Mouse (Mus musculus): ENCODE data around the gene Ackr4. TPM values are rescaled to one million over a fixed set of nuclear protein-coding genes. Genes with fewer than 3 reads are reported as not detected.

Gene Ackr4
- polyA plus RNA-seq, 1 experiment from 2014 or later, result 0.46 TPM

- Histone ChIP-seq H3K27ac (no peak overlapping the region), H3K4me3 (no peak overlapping the region), H3K9me3 (no peaks in the 10 kb centered on the region), H3K36me3 (replicated peaks) (no peaks in the 10 kb centered on the region), H3K4me1 (peaks cover 16% of the 10 kb centered on the region), H3K27me3 (ENCODE audit: poor library complexity, severe bottlenecking) (no peaks in the 10 kb centered on the region)
- 26% methylated on average over 6 of the region's 6 CpGs for WGBS
- DNase-seq (ENCODE audit: extremely low spot score, low spot score), result no peak
Observed at GRCm38 (mm10) chr9:104102301-104102700, 24.4 kb downstream of the Ackr4 start.

DNA sequence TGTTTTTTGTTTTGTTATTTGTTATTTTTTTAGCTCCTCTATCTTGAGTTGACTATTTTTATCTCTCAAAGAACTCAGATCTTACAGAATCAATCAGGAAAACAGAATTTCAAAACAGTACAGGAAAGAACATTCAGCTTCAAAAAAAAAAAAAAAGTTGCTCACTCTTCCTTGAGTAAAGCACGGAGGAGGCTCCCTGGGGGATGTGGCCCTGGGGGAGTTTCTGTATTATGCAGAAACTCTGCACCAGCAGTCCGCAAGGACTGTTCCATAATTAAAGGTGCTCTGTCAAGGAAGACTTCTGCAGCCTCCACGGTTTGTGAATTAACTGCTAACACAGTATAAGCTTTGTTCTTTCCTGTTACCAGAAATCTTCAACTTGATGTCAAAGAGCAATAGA is 25.3 kb downstream of the Ackr4 start:
- Histone ChIP-seq H3K4me3 (no peak overlapping the region), H3K9me3 (no peaks in the 10 kb centered on the region), H3K36me3 (replicated peaks) (no peaks in the 10 kb centered on the region), H3K27me3 (ENCODE audit: poor library complexity, severe bottlenecking) (no peaks in the 10 kb centered on the region), H3K4me1 (peaks cover 16% of the 10 kb centered on the region), H3K27ac (no peak overlapping the region)
- no peak for DNase-seq (ENCODE audit: extremely low spot score, low spot score)
- 31% methylated on average over 3 of the region's 3 CpGs for WGBS

- peaks cover 16% of the 10 kb centered on the region for H3K4me1 ChIP-seq
- no peak overlapping the region for H3K27ac ChIP-seq
- H3K4me3 ChIP-seq, result no peak overlapping the region
- no peaks in the 10 kb centered on the region for H3K27me3 ChIP-seq (ENCODE audit: poor library complexity, severe bottlenecking)
- H3K36me3 ChIP-seq (replicated peaks), result no peaks in the 10 kb centered on the region
- DNase-seq (ENCODE audit: extremely low spot score, low spot score), result no peak
- 57% methylated on average over 7 of the region's 7 CpGs for WGBS
- H3K9me3 ChIP-seq, result no peaks in the 10 kb centered on the region
Observed at GRCm38 (mm10) chr9:104100822-104101221, 25.9 kb downstream of the Ackr4 start.

GRCm38 (mm10) chr9:104099060-104099459 is 27.7 kb downstream of the Ackr4 start:
- Histone ChIP-seq H3K4me1 (peaks cover 16% of the 10 kb centered on the region), H3K4me3 (no peak overlapping the region), H3K27ac (no peak overlapping the region), H3K36me3 (replicated peaks) (no peaks in the 10 kb centered on the region), H3K27me3 (ENCODE audit: poor library complexity, severe bottlenecking) (no peaks in the 10 kb centered on the region), H3K9me3 (no peaks in the 10 kb centered on the region)
- DNase-seq (ENCODE audit: extremely low spot score, low spot score), result no peak
- 89% methylated on average over 11 of the region's 11 CpGs for WGBS

DNA sequence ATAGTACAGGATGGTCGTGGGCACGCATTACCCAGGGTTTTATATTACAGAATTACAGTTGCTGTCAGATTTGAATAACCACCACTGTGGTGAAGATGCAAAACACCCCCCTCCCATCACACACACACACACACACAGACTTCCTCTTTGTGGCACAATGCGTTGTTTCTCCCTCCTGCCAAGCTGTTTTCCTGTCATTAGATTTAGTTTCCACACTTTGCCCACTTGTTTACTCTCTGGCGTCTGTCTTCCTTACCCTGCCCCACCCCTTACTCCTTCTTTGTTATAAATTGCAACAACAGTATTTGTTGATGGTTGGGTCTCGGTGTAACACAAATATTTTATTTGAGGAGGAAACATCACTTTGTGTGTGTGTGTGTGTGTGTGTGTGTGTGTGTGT is 28.5 kb downstream of the Ackr4 start:
- no peaks in the 10 kb centered on the region for H3K36me3 ChIP-seq (replicated peaks)
- no peak for DNase-seq (ENCODE audit: extremely low spot score, low spot score)
- peaks cover 13% of the 10 kb centered on the region for H3K4me1 ChIP-seq
- no peaks in the 10 kb centered on the region for H3K27me3 ChIP-seq (ENCODE audit: poor library complexity, severe bottlenecking)
- 88% methylated on average over 5 of the region's 5 CpGs for WGBS
- no peaks in the 10 kb centered on the region for H3K9me3 ChIP-seq
- no peak overlapping the region for H3K4me3 ChIP-seq
- no peak overlapping the region for H3K27ac ChIP-seq

DNA sequence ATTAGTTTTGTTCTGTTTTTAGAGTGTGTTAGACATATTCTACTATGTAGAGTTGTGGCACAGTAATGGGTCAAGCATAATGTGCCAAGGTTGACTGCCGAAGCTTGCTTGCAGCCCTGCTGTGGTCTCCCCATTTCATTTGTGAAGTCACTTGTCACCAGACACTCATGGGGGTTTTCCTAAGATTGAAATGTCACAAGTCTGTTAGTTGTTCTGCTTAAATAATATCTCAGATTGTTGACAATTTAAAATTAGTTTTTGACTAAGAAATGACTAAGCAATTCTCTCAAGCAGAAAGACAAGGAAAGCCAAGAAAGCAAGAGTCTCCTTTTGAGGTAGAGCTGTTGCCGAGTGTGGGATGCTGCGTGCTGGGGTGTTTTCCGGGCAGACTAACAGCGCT is 33.8 kb downstream of the Ackr4 start:
- no peak overlapping the region for H3K4me3 ChIP-seq
- DNase-seq (ENCODE audit: extremely low spot score, low spot score), result no peak
- WGBS, result 91% methylated on average over 5 of the region's 5 CpGs
- H3K27me3 ChIP-seq (ENCODE audit: poor library complexity, severe bottlenecking), result no peaks in the 10 kb centered on the region
- H3K36me3 ChIP-seq (replicated peaks), result no peaks in the 10 kb centered on the region
- no peaks in the 10 kb centered on the region for H3K9me3 ChIP-seq
- H3K27ac ChIP-seq, result no peak overlapping the region
- no peaks in the 10 kb centered on the region for H3K4me1 ChIP-seq

DNA sequence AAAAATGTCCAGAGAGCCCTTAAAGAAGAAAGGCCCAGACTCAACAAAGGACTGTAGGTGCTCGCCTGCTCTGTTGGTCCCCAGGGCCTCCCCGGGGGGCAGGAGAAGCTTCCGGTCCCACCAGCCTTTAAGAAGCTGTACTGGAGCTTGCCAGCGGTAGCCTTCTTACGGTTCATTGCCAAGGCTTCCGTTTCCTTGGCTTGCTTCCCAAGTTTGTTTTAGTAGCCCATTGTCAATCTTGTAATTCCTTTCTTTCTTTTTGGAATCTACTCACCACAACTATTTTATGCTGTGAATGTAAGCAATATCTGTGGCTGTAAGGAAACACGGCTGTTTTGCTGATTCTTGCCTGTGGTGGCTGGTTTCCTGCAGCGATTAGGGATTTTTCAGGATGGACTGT is 38.2 kb downstream of the Ackr4 start:
- 85% methylated on average over 8 of the region's 8 CpGs for WGBS
- Histone ChIP-seq H3K4me1 (no peaks in the 10 kb centered on the region), H3K9me3 (no peaks in the 10 kb centered on the region), H3K27ac (no peak overlapping the region), H3K36me3 (replicated peaks) (no peaks in the 10 kb centered on the region), H3K27me3 (ENCODE audit: poor library complexity, severe bottlenecking) (no peaks in the 10 kb centered on the region), H3K4me3 (no peak overlapping the region)
- DNase-seq (ENCODE audit: extremely low spot score, low spot score), result no peak

- Histone ChIP-seq H3K27me3 (ENCODE audit: poor library complexity, severe bottlenecking) (no peaks in the 10 kb centered on the region), H3K9me3 (no peaks in the 10 kb centered on the region), H3K27ac (no peak overlapping the region), H3K4me3 (no peak overlapping the region), H3K36me3 (replicated peaks) (no peaks in the 10 kb centered on the region), H3K4me1 (no peaks in the 10 kb centered on the region)
- WGBS, result 76% methylated on average over 4 of the region's 4 CpGs
- no peak for DNase-seq (ENCODE audit: extremely low spot score, low spot score)
Observed at GRCm38 (mm10) chr9:104085730-104086429, 40.9 kb downstream of the Ackr4 start.

GRCm38 (mm10) chr9:104080038-104080437 is 46.7 kb downstream of the Ackr4 start:
- no peak overlapping the region for H3K27ac ChIP-seq
- no peak for DNase-seq (ENCODE audit: extremely low spot score, low spot score)
- no peaks in the 10 kb centered on the region for H3K4me1 ChIP-seq
- no peaks in the 10 kb centered on the region for H3K27me3 ChIP-seq (ENCODE audit: poor library complexity, severe bottlenecking)
- no peaks in the 10 kb centered on the region for H3K9me3 ChIP-seq
- H3K4me3 ChIP-seq, result no peak overlapping the region
- H3K36me3 ChIP-seq (replicated peaks), result no peaks in the 10 kb centered on the region
- WGBS, result 88% methylated on average over 3 of the region's 3 CpGs

GRCm38 (mm10) chr9:104079379-104079778 is 47.4 kb downstream of the Ackr4 start:
- DNase-seq (ENCODE audit: extremely low spot score, low spot score), result peak; percentile 58
- H3K27ac ChIP-seq, result no peak overlapping the region
- no peaks in the 10 kb centered on the region for H3K36me3 ChIP-seq (replicated peaks)
- no peaks in the 10 kb centered on the region for H3K9me3 ChIP-seq
- no peak overlapping the region for H3K4me3 ChIP-seq
- H3K4me1 ChIP-seq, result no peaks in the 10 kb centered on the region
- no peaks in the 10 kb centered on the region for H3K27me3 ChIP-seq (ENCODE audit: poor library complexity, severe bottlenecking)
- 50% methylated on average over 5 of the region's 5 CpGs for WGBS

GRCm38 (mm10) chr9:104078780-104079179 is 48.0 kb downstream of the Ackr4 start:
- Histone ChIP-seq H3K9me3 (no peaks in the 10 kb centered on the region), H3K4me1 (no peaks in the 10 kb centered on the region), H3K27ac (no peak overlapping the region), H3K4me3 (no peak overlapping the region), H3K27me3 (ENCODE audit: poor library complexity, severe bottlenecking) (no peaks in the 10 kb centered on the region), H3K36me3 (replicated peaks) (no peaks in the 10 kb centered on the region)
- DNase-seq (ENCODE audit: extremely low spot score, low spot score), result no peak
- WGBS, result 89% methylated on average over 1 of the region's 1 CpGs

DNA sequence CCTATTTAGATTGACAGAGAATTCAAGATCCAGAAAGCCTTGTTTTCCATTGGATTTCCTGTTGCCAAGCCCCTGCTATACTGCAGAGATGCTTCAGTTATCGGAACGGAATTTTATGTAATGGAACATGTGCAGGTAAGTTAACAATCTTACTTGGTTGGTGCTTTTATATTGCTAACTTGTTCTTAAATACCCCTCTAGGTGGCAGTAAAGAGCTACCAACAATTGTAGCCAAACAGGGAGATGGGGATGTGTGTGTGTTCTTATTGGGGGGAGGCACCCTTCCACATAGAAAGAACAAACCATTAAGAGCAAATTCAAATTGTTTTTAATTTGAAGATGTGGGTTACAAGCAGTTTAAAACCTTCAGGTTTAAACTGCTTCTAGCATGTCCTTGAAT is 50.9 kb downstream of the Ackr4 start:
- 70% methylated on average over 2 of the region's 2 CpGs for WGBS
- DNase-seq (ENCODE audit: extremely low spot score, low spot score), result no peak
- no peaks in the 10 kb centered on the region for H3K4me1 ChIP-seq
- H3K36me3 ChIP-seq (replicated peaks), result no peaks in the 10 kb centered on the region
- H3K27me3 ChIP-seq (ENCODE audit: poor library complexity, severe bottlenecking), result no peaks in the 10 kb centered on the region
- no peaks in the 10 kb centered on the region for H3K9me3 ChIP-seq
- no peak overlapping the region for H3K4me3 ChIP-seq
- no peak overlapping the region for H3K27ac ChIP-seq

GRCm38 (mm10) chr9:104070863-104071604 is 55.7 kb downstream of the Ackr4 start:
- H3K27ac ChIP-seq, result no peak overlapping the region
- DNase-seq (ENCODE audit: extremely low spot score, low spot score), result no peak
- no peaks in the 10 kb centered on the region for H3K27me3 ChIP-seq (ENCODE audit: poor library complexity, severe bottlenecking)
- 77% methylated on average over 8 of the region's 8 CpGs for WGBS
- H3K36me3 ChIP-seq (replicated peaks), result no peaks in the 10 kb centered on the region
- no peak overlapping the region for H3K4me3 ChIP-seq
- no peaks in the 10 kb centered on the region for H3K9me3 ChIP-seq
- no peaks in the 10 kb centered on the region for H3K4me1 ChIP-seq

Measured in forebrain, embryonic 10.5 days (tissue).